Mouse (Mus musculus) bone marrow, adult 2 months (tissue): Measurements from ENCODE around the gene Pik3r3.

ENCODE experiments used
- CTCF ChIP-seq: fragments of 200-500 bp; IDR thresholded peaks from 2 replicates; pipeline ENCODE4 v1.5.1; 2011; ENCODE audit warnings: low read length, control low read depth; ENCODE audit not compliant: control insufficient read depth, insufficient read depth
- POLR2A ChIP-seq: fragments of 200-500 bp; IDR thresholded peaks from 2 replicates; pipeline ENCODE4 v1.6.1; 2011; ENCODE audit warnings: low read depth, mild to moderate bottlenecking, control low read depth, low read length, borderline replicate concordance; ENCODE audit not compliant: control insufficient read depth

DNA sequence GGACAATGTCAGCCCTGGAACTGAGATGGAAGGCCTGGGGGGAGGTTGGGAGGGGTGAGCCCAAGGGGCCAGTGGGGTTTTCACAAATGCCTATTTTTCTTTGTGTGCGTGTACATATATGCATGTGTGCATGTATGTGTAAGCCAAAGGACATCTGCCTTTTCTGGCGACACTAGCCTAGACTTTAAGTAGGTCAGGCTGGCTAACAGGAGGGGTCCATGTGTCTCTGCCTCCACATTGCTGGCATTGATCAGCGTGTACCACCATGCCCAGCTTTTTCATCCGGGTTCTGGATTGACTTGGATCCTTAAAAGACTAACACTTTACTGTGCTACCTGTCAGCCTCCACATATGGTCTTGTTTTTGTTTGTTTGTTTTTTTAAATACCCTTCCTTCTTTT is 47.7 kb upstream of the Pik3r3 start:
- TF ChIP-seq CTCF: no peak
- no peak for TF ChIP-seq POLR2A
